Mouse (Mus musculus) hindbrain, embryonic 12.5 days (tissue): ENCODE data around the gene Cpm. TPM values are rescaled to one million over a fixed set of nuclear protein-coding genes. Genes with fewer than 3 reads are reported as not detected.

ENCODE experiments used
- ATAC-seq: fragments of 200-750 bp; cut with Nextera tagmentation; 2 replicates; pipeline ENCODE4 v1.8.0; 2017; ENCODE audit warnings: moderate TSS enrichment; ENCODE audit not compliant: low FRiP score
- H3K27ac ChIP-seq: fragments of 300-500 bp; sonication (generic); 2 replicates; pipeline ENCODE4 v1.5.1; 2016; ENCODE audit warnings: mild to moderate bottlenecking
- H3K27me3 ChIP-seq: fragments of 300-500 bp; sonication (generic); 2 replicates; pipeline ENCODE4 v1.6.1; 2016; ENCODE audit warnings: mild to moderate bottlenecking
- H3K36me3 ChIP-seq: fragments of 300-500 bp; sonication (generic); 2 replicates; pipeline ENCODE4 v1.6.1; 2016; ENCODE audit warnings: mild to moderate bottlenecking
- H3K4me1 ChIP-seq: fragments of 300-500 bp; sonication (generic); 2 replicates; pipeline ENCODE4 v1.6.1; 2016
- H3K4me2 ChIP-seq: fragments of 300-500 bp; sonication (generic); replicated peaks from 2 replicates; pipeline ENCODE4 v1.6.1; 2016; ENCODE audit warnings: mild to moderate bottlenecking
- H3K4me3 ChIP-seq: fragments of 300-500 bp; sonication (generic); 2 replicates; pipeline ENCODE4 v1.5.1; 2016; ENCODE audit warnings: mild to moderate bottlenecking
- H3K9ac ChIP-seq: fragments of 300-500 bp; sonication (generic); 2 replicates; pipeline ENCODE4 v1.6.1; 2016; ENCODE audit warnings: mild to moderate bottlenecking, moderate library complexity
- H3K9me3 ChIP-seq: fragments of 300-500 bp; sonication (generic); replicated peaks from 2 replicates; pipeline ENCODE4 v1.6.1; 2016; ENCODE audit warnings: mild to moderate bottlenecking
- WGBS: fragments of 180-500 bp; shearing (Covaris S2); methylation state at CpG from one replicate; pipeline ENCODE4 v1.1.7; 2016; 5-methylcytosine and 5-hydroxymethylcytosine counted together
- polyA plus RNA-seq: library from polyadenylated mRNA; unstranded; fragments of >200 nt; fragmentation: Nextera tagmentation; extraction: Ambion mirVana; gene quantifications from 2 replicates; pipeline ENCODE4 v1.2.1, GENCODE M21; 2016

Cpm gene
- polyA plus RNA-seq, 1 experiment from 2014 or later = 6.0 TPM

- H3K36me3 ChIP-seq = no peaks in the 10 kb centered on the region
- no peaks in the 10 kb centered on the region for H3K27me3 ChIP-seq
- no peak overlapping the region for H3K4me3 ChIP-seq
- ATAC-seq = no peak
- H3K27ac ChIP-seq = no peak overlapping the region
- H3K9me3 ChIP-seq = no peaks in the 10 kb centered on the region
- 0 out of 2 replicates have a peak, but pooled peaks cover 3% of the 10 kb centered on the region for H3K4me1 ChIP-seq
- no peak overlapping the region for H3K9ac ChIP-seq
- no peak overlapping the region for H3K4me2 ChIP-seq
- 77% methylated on average over 5 of the region's 5 CpGs for WGBS
These were observed 49.1 kb downstream of the Cpm start for GRCm38 (mm10) chr10:117678357-117678756.

- 0 out of 2 replicates have a peak, but pooled peaks cover 3% of the 10 kb centered on the region for H3K4me1 ChIP-seq
- H3K27me3 ChIP-seq = no peaks in the 10 kb centered on the region
- no peak overlapping the region for H3K4me3 ChIP-seq
- H3K9ac ChIP-seq = no peak overlapping the region
- no peak overlapping the region for H3K4me2 ChIP-seq
- no peak for ATAC-seq
- H3K27ac ChIP-seq = no peak overlapping the region
- peaks cover 3% of the 10 kb centered on the region; the same call in 1 of the 2 replicates for H3K36me3 ChIP-seq
- WGBS = 90% methylated on average over 5 of the region's 5 CpGs
- no peaks in the 10 kb centered on the region for H3K9me3 ChIP-seq
These were observed 49.9 kb downstream of the Cpm start for GRCm38 (mm10) chr10:117679029-117679686.

- no peak overlapping the region for H3K27ac ChIP-seq
- H3K27me3 ChIP-seq = no peaks in the 10 kb centered on the region
- 0 out of 2 replicates have a peak, but pooled peaks cover 3% of the 10 kb centered on the region for H3K4me1 ChIP-seq
- no peak for ATAC-seq
- WGBS = 91% methylated on average over 14 of the region's 14 CpGs
- peaks cover 6% of the 10 kb centered on the region; the same call in 1 of the 2 replicates for H3K36me3 ChIP-seq
- no peaks in the 10 kb centered on the region for H3K9me3 ChIP-seq
- H3K9ac ChIP-seq = no peak overlapping the region
- H3K4me3 ChIP-seq = no peak overlapping the region
- no peak overlapping the region for H3K4me2 ChIP-seq
These were observed 50.7 kb downstream of the Cpm start for GRCm38 (mm10) chr10:117679963-117680473.

- H3K4me3 ChIP-seq = no peak overlapping the region
- peaks cover 6% of the 10 kb centered on the region; the same call in 1 of the 2 replicates for H3K36me3 ChIP-seq
- ATAC-seq = no peak
- no peak overlapping the region for H3K4me2 ChIP-seq
- H3K9ac ChIP-seq = no peak overlapping the region
- H3K27ac ChIP-seq = no peak overlapping the region
- 88% methylated on average over 12 of the region's 12 CpGs for WGBS
- H3K9me3 ChIP-seq = no peaks in the 10 kb centered on the region
- H3K4me1 ChIP-seq = no peaks in the 10 kb centered on the region
- no peaks in the 10 kb centered on the region for H3K27me3 ChIP-seq
These were observed 51.7 kb downstream of the Cpm start for GRCm38 (mm10) chr10:117680868-117681513.

GRCm38 (mm10) chr10:117681543-117681942 is 52.2 kb downstream of the Cpm start:
- no peaks in the 10 kb centered on the region for H3K4me1 ChIP-seq
- H3K27me3 ChIP-seq = no peaks in the 10 kb centered on the region
- no peak overlapping the region for H3K27ac ChIP-seq
- ATAC-seq = no peak
- no peaks in the 10 kb centered on the region for H3K9me3 ChIP-seq
- H3K36me3 ChIP-seq = peaks cover 6% of the 10 kb centered on the region; the same call in 1 of the 2 replicates
- H3K4me3 ChIP-seq = no peak overlapping the region
- no peak overlapping the region for H3K4me2 ChIP-seq
- H3K9ac ChIP-seq = no peak overlapping the region
- WGBS = 91% methylated on average over 3 of the region's 3 CpGs

- Histone ChIP-seq H3K27me3 (no peaks in the 10 kb centered on the region), H3K4me1 (no peaks in the 10 kb centered on the region), H3K36me3 (peaks cover 6% of the 10 kb centered on the region; the same call in 1 of the 2 replicates), H3K9me3 (no peaks in the 10 kb centered on the region), H3K27ac (no peak overlapping the region), H3K4me2 (no peak overlapping the region), H3K4me3 (no peak overlapping the region), H3K9ac (no peak overlapping the region)
- WGBS = 71% methylated on average over 14 of the region's 14 CpGs
- ATAC-seq = no peak
These were observed 52.9 kb downstream of the Cpm start for GRCm38 (mm10) chr10:117681999-117682857.

- WGBS = 81% methylated on average over 30 of the region's 30 CpGs
These were observed 53.8 kb downstream of the Cpm start for GRCm38 (mm10) chr10:117682858-117683733.

GRCm38 (mm10) chr10:117683734-117684037 is 54.4 kb downstream of the Cpm start:
- Histone ChIP-seq H3K4me1 (no peaks in the 10 kb centered on the region), H3K9ac (no peak overlapping the region), H3K4me3 (no peak overlapping the region), H3K9me3 (no peaks in the 10 kb centered on the region), H3K4me2 (no peak overlapping the region), H3K27ac (no peak overlapping the region), H3K36me3 (peaks cover 17% of the 10 kb centered on the region), H3K27me3 (no peaks in the 10 kb centered on the region)
- ATAC-seq = no peak
- WGBS = 91% methylated on average over 9 of the region's 9 CpGs

More at GRCm38 (mm10) chr10:117682858-117683733, 53.8 kb downstream of the Cpm start:
- no peak overlapping the region for H3K9ac ChIP-seq
- ATAC-seq = no peak
- H3K36me3 ChIP-seq = peaks cover 11% of the 10 kb centered on the region
- H3K4me1 ChIP-seq = no peaks in the 10 kb centered on the region
- no peak overlapping the region for H3K4me3 ChIP-seq
- no peaks in the 10 kb centered on the region for H3K27me3 ChIP-seq
- H3K9me3 ChIP-seq = no peaks in the 10 kb centered on the region
- H3K27ac ChIP-seq = no peak overlapping the region
- no peak overlapping the region for H3K4me2 ChIP-seq

GRCm38 (mm10) chr10:117684298-117685170 is 55.2 kb downstream of the Cpm start:
- ATAC-seq = no peak
- 87% methylated on average over 19 of the region's 19 CpGs for WGBS
- Histone ChIP-seq H3K4me2 (no peak overlapping the region), H3K27me3 (no peaks in the 10 kb centered on the region), H3K4me3 (no peak overlapping the region), H3K9me3 (no peaks in the 10 kb centered on the region), H3K36me3 (peaks cover 25% of the 10 kb centered on the region), H3K27ac (no peak overlapping the region), H3K9ac (no peak overlapping the region), H3K4me1 (no peaks in the 10 kb centered on the region)

GRCm38 (mm10) chr10:117685171-117685848 is 56.0 kb downstream of the Cpm start:
- ATAC-seq = no peak
- no peak overlapping the region for H3K27ac ChIP-seq
- no peak overlapping the region for H3K4me3 ChIP-seq
- H3K9ac ChIP-seq = no peak overlapping the region
- peaks cover 31% of the 10 kb centered on the region for H3K36me3 ChIP-seq
- no peaks in the 10 kb centered on the region for H3K27me3 ChIP-seq
- H3K9me3 ChIP-seq = no peaks in the 10 kb centered on the region
- WGBS = 90% methylated on average over 15 of the region's 15 CpGs
- no peak overlapping the region for H3K4me2 ChIP-seq
- H3K4me1 ChIP-seq = no peaks in the 10 kb centered on the region
